Mouse (Mus musculus) ES-E14 (cell line): ENCODE measurements around the gene Sec14l1. TPM values are rescaled to one million over a fixed set of nuclear protein-coding genes. Genes with fewer than 3 reads are reported as not detected.

Experiments used
- DNase-seq: peaks from one replicate; pipeline ENCODE4 v3.0.0-alpha.2; 2013; ENCODE audit warnings: low read depth, low spot score
- H3K27ac ChIP-seq: 2 replicates; pipeline ENCODE4 v1.5.1; 2012; ENCODE audit warnings: low read depth, mild to moderate bottlenecking, low read length, moderate library complexity, mixed read lengths; ENCODE audit not compliant: poor library complexity, insufficient read depth, severe bottlenecking
- H3K36me3 ChIP-seq: 2 replicates; pipeline ENCODE4 v1.6.1; 2012; ENCODE audit warnings: mild to moderate bottlenecking, low read length, moderate library complexity, mixed read lengths; ENCODE audit not compliant: control insufficient read depth, poor library complexity, insufficient read depth, severe bottlenecking
- H3K4me1 ChIP-seq, 2 experiments: fragments of 150-350 bp in 1 of 2; sonication (generic) in 1 of 2; 2 replicates each; pipeline ENCODE4 v1.6.1; 2012; ENCODE audit warnings: low read length in 2 of 2, mild to moderate bottlenecking in 1 of 2, mixed read lengths in 1 of 2; ENCODE audit not compliant: control insufficient read depth in 2 of 2, insufficient read depth in 2 of 2, poor library complexity in 1 of 2
- H3K4me3 ChIP-seq, 2 experiments: fragments of 150-350 bp in 1 of 2; sonication (generic) in 1 of 2; 2 replicates each; pipeline ENCODE4 v1.5.1; 2012; ENCODE audit warnings: low read length in 2 of 2, low read depth in 1 of 2, mild to moderate bottlenecking in 1 of 2, mixed read lengths in 1 of 2; ENCODE audit not compliant: insufficient read depth in 1 of 2, poor library complexity in 1 of 2, severe bottlenecking in 1 of 2
- H3K9ac ChIP-seq: 2 replicates; pipeline ENCODE4 v1.6.1; 2012; ENCODE audit warnings: low read depth, mild to moderate bottlenecking, low read length, mixed read lengths; ENCODE audit not compliant: poor library complexity, insufficient read depth, severe bottlenecking
- H3K9me3 ChIP-seq: fragments of 150-350 bp; sonication (generic); 2 replicates; pipeline ENCODE4 v1.6.1; 2012; ENCODE audit warnings: low read depth, mild to moderate bottlenecking, low read length; ENCODE audit not compliant: control insufficient read depth, insufficient read depth
- CHD2 ChIP-seq: IDR thresholded peaks from 2 replicates; pipeline ENCODE4 v1.6.1; 2014; ENCODE audit warnings: mild to moderate bottlenecking, low read depth, low read length, inconsistent platforms
- HCFC1 ChIP-seq: IDR thresholded peaks from 2 replicates; pipeline ENCODE4 v1.6.1; 2012; ENCODE audit warnings: low read length, inconsistent platforms, borderline replicate concordance; ENCODE audit not compliant: insufficient read depth
- MAFK ChIP-seq: IDR thresholded peaks from 2 replicates; pipeline ENCODE4 v1.6.1; 2014; ENCODE audit warnings: mild to moderate bottlenecking, low read depth, low read length, inconsistent platforms; ENCODE audit not compliant: insufficient read depth
- ZC3H11A ChIP-seq: IDR thresholded peaks from 2 replicates; pipeline ENCODE4 v1.6.1; 2012; ENCODE audit warnings: low read depth, mild to moderate bottlenecking, inconsistent platforms, low read length, borderline replicate concordance
- ZNF384 ChIP-seq: IDR thresholded peaks from 2 replicates; pipeline ENCODE4 v1.6.1; 2012; ENCODE audit warnings: low read depth, low read length, inconsistent platforms
- in situ Hi-C, 2 experiments: fragments of 600-800 bp; cut with MboI; formaldehyde crosslinking; loops; one replicate each; pipeline ENCODE4 v1.15.1; 2025; ENCODE audit warnings: low sequenced_read_pairs in 2 of 2, inconsistent platforms in 1 of 2; ENCODE audit not compliant: unreplicated experiment in 2 of 2
- total RNA-seq: library from RNA; depleted of rRNA; stranded (reverse); fragments of 300-350 nt; gene quantifications from 2 replicates; pipeline ENCODE4 v1.2.3, GENCODE M21; 2012

The Sec14l1 gene
- total RNA-seq, 1 experiment = 36.7 TPM

- no peak for TF ChIP-seq CHD2
- TF ChIP-seq ZNF384 = no peak
- no peak for TF ChIP-seq MAFK
- TF ChIP-seq ZC3H11A = no peak
- no peak for TF ChIP-seq HCFC1
- no peaks in the 10 kb centered on the region for H3K9me3 ChIP-seq
- no peak for DNase-seq
- in situ Hi-C loops = no loop called here
- H3K4me3 ChIP-seq = no peak overlapping the region
- no peak overlapping the region for H3K27ac ChIP-seq
- H3K4me1 ChIP-seq = peaks cover 5 to 23% of the 10 kb centered on the region in 2 experiments; a peak in 2 of 4 replicates
- peaks cover 13% of the 10 kb centered on the region for H3K36me3 ChIP-seq
- H3K9ac ChIP-seq = no peak overlapping the region
Observed at GRCm38 (mm10) chr11:117120285-117121163, 5.6 kb downstream of the Sec14l1 start.

- peaks cover 5 to 23% of the 10 kb centered on the region in 2 experiments; a peak in 2 of 4 replicates for H3K4me1 ChIP-seq
- DNase-seq = no peak
- in situ Hi-C loops = no loop called here
Observed at GRCm38 (mm10) chr11:117121164-117121535, 6.2 kb downstream of the Sec14l1 start.

GRCm38 (mm10) chr11:117121954-117122353, 7.0 kb downstream of the Sec14l1 start:
- Histone ChIP-seq H3K4me3 (no peak overlapping the region), H3K9me3 (no peaks in the 10 kb centered on the region), H3K4me1 (peaks cover 5 to 23% of the 10 kb centered on the region in 2 experiments; a peak in 2 of 4 replicates), H3K36me3 (peaks cover 13% of the 10 kb centered on the region), H3K9ac (no peak overlapping the region), H3K27ac (no peak overlapping the region)
- no peak for DNase-seq
- in situ Hi-C loops = no loop called here
- TF ChIP-seq MAFK (no peak), CHD2 (no peak), ZNF384 (no peak)

More at GRCm38 (mm10) chr11:117121164-117121535, 6.2 kb downstream of the Sec14l1 start:
- H3K27ac ChIP-seq = no peak overlapping the region
- no peak overlapping the region for H3K4me3 ChIP-seq
- TF ChIP-seq CHD2 = no peak
- no peak for TF ChIP-seq HCFC1
- no peak for TF ChIP-seq ZNF384
- no peak for TF ChIP-seq ZC3H11A
- no peak for TF ChIP-seq MAFK
- no peak overlapping the region for H3K9ac ChIP-seq
- peaks cover 13% of the 10 kb centered on the region for H3K36me3 ChIP-seq
- no peaks in the 10 kb centered on the region for H3K9me3 ChIP-seq

GRCm38 (mm10) chr11:117123418-117124085, 8.6 kb downstream of the Sec14l1 start:
- in situ Hi-C loops = no loop called here
- H3K27ac ChIP-seq = no peak overlapping the region
- H3K9me3 ChIP-seq = no peaks in the 10 kb centered on the region
- DNase-seq = no peak
- H3K9ac ChIP-seq = no peak overlapping the region
- H3K4me1 ChIP-seq = peaks cover 5 to 20% of the 10 kb centered on the region in 2 experiments; a peak in 2 of 4 replicates
- TF ChIP-seq HCFC1 (no peak), CHD2 (no peak), MAFK (no peak), ZNF384 (no peak), ZC3H11A (no peak)
- peaks cover 2% of the 10 kb centered on the region; the same call in 1 of the 2 replicates for H3K36me3 ChIP-seq
- H3K4me3 ChIP-seq = no peak overlapping the region
